Mouse (Mus musculus) heart, adult 2 months (tissue): Measurements from ENCODE around the gene Fgd5. TPM values are rescaled to one million over a fixed set of nuclear protein-coding genes. Genes with fewer than 3 reads are reported as not detected.

Experiments
- DNase-seq, 2 experiments: peaks; one replicate each; pipeline ENCODE4 v3.0.0; 2021
- H3K27ac ChIP-seq: fragments of 200-600 bp; 2 replicates; pipeline ENCODE4 v1.8.1; 2022
- H3K27me3 ChIP-seq: fragments of 200-500 bp; 2 replicates; pipeline ENCODE4 v1.6.1; 2012; ENCODE audit warnings: mild to moderate bottlenecking, low read length, inconsistent platforms, mixed read lengths; ENCODE audit not compliant: control insufficient read depth, insufficient read depth
- H3K36me3 ChIP-seq: fragments of 200-500 bp; 2 replicates; pipeline ENCODE4 v1.6.1; 2012; ENCODE audit warnings: low read length, inconsistent platforms; ENCODE audit not compliant: control insufficient read depth, insufficient read depth
- H3K4me1 ChIP-seq: fragments of 200-500 bp; 2 replicates; pipeline ENCODE4 v1.6.1; 2011; ENCODE audit warnings: low read length; ENCODE audit not compliant: control insufficient read depth, insufficient read depth
- H3K4me3 ChIP-seq: fragments of 200-600 bp; 2 replicates; pipeline ENCODE4 v1.8.1; 2022
- H3K79me2 ChIP-seq: fragments of 200-500 bp; replicated peaks from 2 replicates; pipeline ENCODE4 v1.6.1; 2012; ENCODE audit warnings: mild to moderate bottlenecking, inconsistent platforms, low read length, moderate library complexity, mixed read lengths; ENCODE audit not compliant: control insufficient read depth, insufficient read depth
- H3K9ac ChIP-seq: fragments of 200-500 bp; 2 replicates; pipeline ENCODE4 v1.6.1; 2012; ENCODE audit warnings: low read depth, mild to moderate bottlenecking, control low read depth, inconsistent platforms, low read length, mixed read lengths
- CTCF ChIP-seq: fragments of 200-600 bp; IDR thresholded peaks from 2 replicates; pipeline ENCODE4 v1.8.1; 2022; ENCODE audit warnings: antibody characterized with exemption, mild to moderate bottlenecking, moderate library complexity
- EP300 ChIP-seq: fragments of 200-500 bp; IDR thresholded peaks from 2 replicates; pipeline ENCODE4 v1.6.1; 2011; ENCODE audit warnings: low read depth, low read length, control low read depth; ENCODE audit not compliant: insufficient read depth
- POLR2A ChIP-seq: fragments of 200-500 bp; IDR thresholded peaks from 2 replicates; pipeline ENCODE4 v1.6.1; 2011; ENCODE audit warnings: mild to moderate bottlenecking, low read depth, low read length, control low read depth; ENCODE audit not compliant: insufficient read depth
- WGBS: fragments of 180-500 bp; shearing (Covaris S2); methylation state at CpG from one replicate; pipeline ENCODE4 v1.1.7; 2018; 5-methylcytosine and 5-hydroxymethylcytosine counted together
- intact Hi-C: fragments of 180-260 bp; cut with DNase I; formaldehyde crosslinking; loops from one replicate; pipeline ENCODE4 v1.15.1; 2025
- polyA plus RNA-seq: library from polyadenylated mRNA; depleted of rRNA; stranded (reverse); fragments of >200 nt; gene quantifications from 2 replicates; pipeline ENCODE4 v1.2.3, GENCODE M21; 2012
- total RNA-seq, 2 experiments: library from RNA; stranded (reverse); gene quantifications; 2 replicates each; pipeline ENCODE4 v1.2.3; 2021

Gene Fgd5
- total and polyA plus RNA-seq, 3 experiments: 12.7 to 21.8 (median 21.0) TPM

- Histone ChIP-seq H3K4me3 (no peak overlapping the region), H3K9ac (no peak overlapping the region), H3K4me1 (peaks cover 30% of the 10 kb centered on the region), H3K36me3 (peaks cover 2% of the 10 kb centered on the region; the same call in 1 of the 2 replicates), H3K79me2 (no peaks in the 10 kb centered on the region; the same call in 1 of the 2 replicates), H3K27me3 (no peaks in the 10 kb centered on the region), H3K27ac (peak overlapping the region; percentile 93)
- intact Hi-C loops: loop anchor here (10.0 kb wide), 1 partner anchor 52 kb away; no protein-coding TSS in a partner anchor
- 47% methylated on average over 5 of the region's 5 CpGs for WGBS
- DNase-seq: no peak
- TF ChIP-seq EP300 (no peak), CTCF (no peak), POLR2A (no peak)
These were observed 33.7 kb downstream of the Fgd5 start for GRCm38 (mm10) chr6:92012413-92012812.

DNA sequence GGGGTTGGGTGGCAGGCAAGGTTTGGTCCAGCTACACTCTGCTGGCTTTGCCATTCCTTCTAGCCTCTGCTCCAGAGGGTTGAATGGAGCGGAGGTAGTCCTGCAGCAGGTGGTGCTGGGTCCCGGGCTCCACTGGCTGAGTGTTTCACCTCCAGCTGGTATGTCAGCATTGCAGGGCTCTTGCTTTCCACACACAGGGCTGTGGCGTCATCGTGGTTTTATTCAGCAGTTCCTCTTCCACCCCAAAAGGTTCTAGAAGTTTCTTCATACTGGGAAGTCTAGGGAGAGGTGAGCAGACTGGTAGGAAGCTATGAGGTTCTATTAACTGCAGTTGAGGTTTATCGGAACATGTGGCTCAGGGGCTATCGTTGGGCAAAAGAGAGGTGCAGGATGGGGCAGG is 34.4 kb downstream of the Fgd5 start:
- intact Hi-C loops: loop anchor here (10.0 kb wide), 1 partner anchor 52 kb away; no protein-coding TSS in a partner anchor
- Histone ChIP-seq H3K9ac (no peak overlapping the region), H3K4me3 (no peak overlapping the region), H3K27me3 (no peaks in the 10 kb centered on the region), H3K4me1 (peaks cover 34% of the 10 kb centered on the region), H3K27ac (peak overlapping the region; percentile 93), H3K79me2 (no peaks in the 10 kb centered on the region; the same call in 1 of the 2 replicates), H3K36me3 (peaks cover 2% of the 10 kb centered on the region; the same call in 1 of the 2 replicates)
- TF ChIP-seq POLR2A: no peak
- no peak for TF ChIP-seq CTCF
- TF ChIP-seq EP300: no peak
- no peak for DNase-seq
- 90% methylated on average over 6 of the region's 6 CpGs for WGBS

- peak overlapping the region; percentile 93 for H3K27ac ChIP-seq
- TF ChIP-seq CTCF: no peak
- TF ChIP-seq EP300: no peak
- no peak for TF ChIP-seq POLR2A
- no peaks in the 10 kb centered on the region for H3K27me3 ChIP-seq
- H3K4me1 ChIP-seq: peaks cover 37% of the 10 kb centered on the region
- DNase-seq: no peak
- H3K36me3 ChIP-seq: peaks cover 2% of the 10 kb centered on the region; the same call in 1 of the 2 replicates
- no peaks in the 10 kb centered on the region; the same call in 1 of the 2 replicates for H3K79me2 ChIP-seq
- no peak overlapping the region for H3K9ac ChIP-seq
- WGBS: 41% methylated on average over 3 of the region's 3 CpGs
- no peak overlapping the region for H3K4me3 ChIP-seq
- intact Hi-C loops: loop anchor here (2.0 to 10.0 kb wide), 2 partner anchors 35 to 51 kb away; partner anchors contain the start of gene Fgd5
These were observed 34.9 kb downstream of the Fgd5 start for GRCm38 (mm10) chr6:92013620-92014019.

DNA sequence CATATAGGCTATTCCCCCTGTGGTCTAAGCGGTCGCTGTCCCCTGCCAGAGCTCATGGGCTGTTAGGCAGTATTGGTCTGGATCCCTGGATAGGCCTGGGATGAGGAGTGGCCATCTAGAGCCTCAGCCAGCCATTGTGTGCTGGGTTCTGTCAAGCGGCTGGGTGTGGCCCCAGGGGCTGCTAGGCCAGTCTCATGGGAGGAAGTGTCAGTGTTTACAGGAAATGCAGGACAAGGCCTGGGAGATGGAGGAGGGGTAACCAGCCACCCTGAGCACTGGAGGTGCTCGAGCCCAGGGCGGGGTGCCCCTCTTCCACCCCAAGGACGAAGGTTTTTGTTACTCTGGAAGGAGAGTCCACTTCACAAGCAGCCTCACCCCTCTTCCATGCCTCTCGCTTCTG is 36.3 kb downstream of the Fgd5 start:
- Histone ChIP-seq H3K36me3 (peaks cover 2% of the 10 kb centered on the region; the same call in 1 of the 2 replicates), H3K4me1 (peaks cover 38% of the 10 kb centered on the region), H3K27ac (peak overlapping the region; percentile 93), H3K9ac (no peak overlapping the region), H3K27me3 (no peaks in the 10 kb centered on the region), H3K4me3 (peak overlapping the region; percentile 10; the same call in 1 of the 2 replicates), H3K79me2 (no peaks in the 10 kb centered on the region; the same call in 1 of the 2 replicates)
- peak; percentile 72 to 86 for DNase-seq
- intact Hi-C loops: loop anchor here (2.0 to 10.0 kb wide), 2 partner anchors 36 to 50 kb away; partner anchors contain the start of gene Fgd5
- TF ChIP-seq EP300 (peak; percentile 97), CTCF (peak; percentile 13; the same call in 1 of the 2 replicates), POLR2A (peak; percentile 48)
- WGBS: 39% methylated on average over 7 of the region's 7 CpGs

GRCm38 (mm10) chr6:92015848-92016247 is 37.2 kb downstream of the Fgd5 start:
- H3K27ac ChIP-seq: peak overlapping the region; percentile 93
- peaks cover 37% of the 10 kb centered on the region for H3K4me1 ChIP-seq
- WGBS: 63% methylated on average over 5 of the region's 5 CpGs
- no peak overlapping the region for H3K4me3 ChIP-seq
- no peak for DNase-seq
- TF ChIP-seq EP300 (no peak), CTCF (no peak), POLR2A (no peak)
- H3K9ac ChIP-seq: no peak overlapping the region
- peaks cover 2% of the 10 kb centered on the region; the same call in 1 of the 2 replicates for H3K36me3 ChIP-seq
- H3K79me2 ChIP-seq: no peaks in the 10 kb centered on the region; the same call in 1 of the 2 replicates
- intact Hi-C loops: loop anchor here (2.0 to 10.0 kb wide), 2 partner anchors 37 to 49 kb away; partner anchors contain the start of gene Fgd5
- H3K27me3 ChIP-seq: no peaks in the 10 kb centered on the region

DNA sequence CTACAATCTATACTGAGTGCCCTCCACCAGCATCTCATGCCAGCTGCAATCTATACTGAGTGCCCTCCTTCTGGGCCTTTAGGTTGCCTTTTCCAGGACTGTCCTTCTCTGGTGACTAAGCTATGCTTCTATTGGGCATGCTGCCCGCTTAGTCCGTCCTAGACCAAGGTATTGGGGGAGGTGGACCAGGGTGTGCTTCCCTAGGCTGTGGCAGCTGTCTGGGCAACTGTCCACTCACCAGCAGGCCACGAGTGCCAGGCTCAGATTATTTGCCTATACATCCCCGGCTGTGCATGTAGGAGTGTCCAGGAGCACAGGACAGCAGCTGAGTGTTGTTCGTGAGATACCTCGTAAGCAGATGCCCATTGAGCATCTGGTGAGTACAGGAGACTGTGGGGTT is 38.1 kb downstream of the Fgd5 start:
- Histone ChIP-seq H3K4me1 (peaks cover 38% of the 10 kb centered on the region), H3K4me3 (no peak overlapping the region), H3K79me2 (no peaks in the 10 kb centered on the region; the same call in 1 of the 2 replicates), H3K9ac (peak overlapping the region; percentile 14; the same call in 1 of the 2 replicates), H3K36me3 (peaks cover 2% of the 10 kb centered on the region; the same call in 1 of the 2 replicates), H3K27ac (peak overlapping the region; percentile 10), H3K27me3 (no peaks in the 10 kb centered on the region)
- TF ChIP-seq EP300: no peak
- TF ChIP-seq CTCF: no peak
- TF ChIP-seq POLR2A: no peak
- WGBS: 71% methylated on average over 6 of the region's 6 CpGs
- intact Hi-C loops: loop anchor here (10.0 kb wide), 1 partner anchor 48 kb away; no protein-coding TSS in a partner anchor
- no peak for DNase-seq
